Mouse (Mus musculus): ENCODE data around the gene Aqp5.
A peak's percentile ranks its signal among the peaks of the same experiment; 100 is the strongest.

Gene Aqp5

GRCm38 (mm10) chr15:99597596-99597995 is 7.0 kb downstream of the Aqp5 start:
- no peak for DNase-seq

- DNase-seq, result no peak
Observed at GRCm38 (mm10) chr15:99599245-99600070, 8.9 kb downstream of the Aqp5 start.

GRCm38 (mm10) chr15:99600986-99601822 is 10.6 kb downstream of the Aqp5 start, which contains the start of gene Aqp6:
TSS of gene Aqp6 (plus strand) at chr15:99601400.
- no peak for DNase-seq

- DNase-seq, result no peak
Observed at GRCm38 (mm10) chr15:99601823-99602120, 11.2 kb downstream of the Aqp5 start.

- no peak for DNase-seq
Observed at GRCm38 (mm10) chr15:99602206-99602820, 11.7 kb downstream of the Aqp5 start.

- DNase-seq, result no peak
Observed at GRCm38 (mm10) chr15:99603216-99603615, 12.6 kb downstream of the Aqp5 start.

- DNase-seq, result no peak
Observed at GRCm38 (mm10) chr15:99605595-99605994, 15.0 kb downstream of the Aqp5 start.

- no peak for DNase-seq
Observed at GRCm38 (mm10) chr15:99606515-99606914, 15.9 kb downstream of the Aqp5 start.

- DNase-seq, result no peak
Observed at GRCm38 (mm10) chr15:99607388-99608113, 17.0 kb downstream of the Aqp5 start.

- no peak for DNase-seq
Observed at GRCm38 (mm10) chr15:99608382-99609125, 18.0 kb downstream of the Aqp5 start.

GRCm38 (mm10) chr15:99611563-99611962 is 21.0 kb downstream of the Aqp5 start:
- no peak for DNase-seq

GRCm38 (mm10) chr15:99614273-99614672 is 23.7 kb downstream of the Aqp5 start:
- no peak for DNase-seq

GRCm38 (mm10) chr15:99614753-99615152 is 24.2 kb downstream of the Aqp5 start:
- DNase-seq, result no peak

- DNase-seq, result no peak
Observed at GRCm38 (mm10) chr15:99615246-99615645, 24.7 kb downstream of the Aqp5 start.

- no peak for DNase-seq
Observed at GRCm38 (mm10) chr15:99618595-99618994, 28.0 kb downstream of the Aqp5 start.

GRCm38 (mm10) chr15:99619821-99620220 is 29.2 kb downstream of the Aqp5 start:
- DNase-seq, result no peak

GRCm38 (mm10) chr15:99622063-99622462 is 31.5 kb downstream of the Aqp5 start:
- DNase-seq, result no peak

GRCm38 (mm10) chr15:99631618-99632017 is 41.0 kb downstream of the Aqp5 start:
- DNase-seq, result peak; percentile 59

GRCm38 (mm10) chr15:99634702-99635101 is 44.1 kb downstream of the Aqp5 start:
- no peak for DNase-seq

GRCm38 (mm10) chr15:99637405-99638123 is 47.0 kb downstream of the Aqp5 start:
- DNase-seq, result no peak

GRCm38 (mm10) chr15:99638124-99638485 is 47.5 kb downstream of the Aqp5 start:
- no peak for DNase-seq

- no peak for DNase-seq
Observed at GRCm38 (mm10) chr15:99642622-99643021, 52.0 kb downstream of the Aqp5 start.

Data from thymus, postnatal 4 days (tissue).